Mouse (Mus musculus): ENCODE measurements around the gene Gm20671.
"Not testable (repeated sequence)": the region's sequence is repeated elsewhere in the genome, so short reads cannot be mapped to it uniquely, and the experiment has no call there.

The Gm20671 gene

GRCm38 (mm10) chr5:32827009-32827408 is at the start of gene Gm20671:
Gene Gm20671 (minus strand): TSS chr5:32827109.
- no peak for DNase-seq (ENCODE audit: low spot score)

GRCm38 (mm10) chr5:32872346-32872745 is 45.4 kb upstream of the Gm20671 start:
- no peak for DNase-seq (ENCODE audit: low spot score)

GRCm38 (mm10) chr5:32869389-32870024 is 42.6 kb upstream of the Gm20671 start:
- no peak for DNase-seq (ENCODE audit: low spot score)

- DNase-seq (ENCODE audit: low spot score), result peak; percentile 96
These were observed 36.6 kb upstream of the Gm20671 start, which contains the start of gene Depdc5 for GRCm38 (mm10) chr5:32863253-32864228. Gene Depdc5 (plus strand): TSS chr5:32863701.

GRCm38 (mm10) chr5:32862469-32863132 is 35.7 kb upstream of the Gm20671 start:
- no peak for DNase-seq (ENCODE audit: low spot score)

GRCm38 (mm10) chr5:32861082-32861481 is 34.2 kb upstream of the Gm20671 start:
- DNase-seq (ENCODE audit: low spot score), result no peak

GRCm38 (mm10) chr5:32857781-32858220 is 30.9 kb upstream of the Gm20671 start:
- peak; percentile 67 for DNase-seq (ENCODE audit: low spot score)

- not testable (repeated sequence) for DNase-seq (ENCODE audit: low spot score)
These were observed 28.4 kb upstream of the Gm20671 start for GRCm38 (mm10) chr5:32855274-32855673.

GRCm38 (mm10) chr5:32854818-32855217 is 27.9 kb upstream of the Gm20671 start:
- DNase-seq (ENCODE audit: low spot score), result no peak

- DNase-seq (ENCODE audit: low spot score), result peak; percentile 97
These were observed 27.0 kb upstream of the Gm20671 start, which contains the start of gene Prr14l for GRCm38 (mm10) chr5:32853731-32854507. Gene Prr14l (minus strand): TSS chr5:32854256.

GRCm38 (mm10) chr5:32852026-32852425 is 25.1 kb upstream of the Gm20671 start:
- no peak for DNase-seq (ENCODE audit: low spot score)

GRCm38 (mm10) chr5:32849580-32849979 is 22.7 kb upstream of the Gm20671 start:
- DNase-seq (ENCODE audit: low spot score), result not testable (repeated sequence)

GRCm38 (mm10) chr5:32849178-32849577 is 22.3 kb upstream of the Gm20671 start:
- no peak for DNase-seq (ENCODE audit: low spot score)

GRCm38 (mm10) chr5:32840029-32840428 is 13.1 kb upstream of the Gm20671 start:
- no peak for DNase-seq (ENCODE audit: low spot score)

- DNase-seq (ENCODE audit: low spot score), result no peak
These were observed 10.1 kb upstream of the Gm20671 start for GRCm38 (mm10) chr5:32836976-32837375.

- DNase-seq (ENCODE audit: low spot score), result no peak
These were observed 7.6 kb upstream of the Gm20671 start for GRCm38 (mm10) chr5:32834497-32834896.

GRCm38 (mm10) chr5:32830054-32830453 is 3.1 kb upstream of the Gm20671 start:
- DNase-seq (ENCODE audit: low spot score), result no peak

- DNase-seq (ENCODE audit: low spot score), result not testable (repeated sequence)
These were observed 1.9 kb upstream of the Gm20671 start for GRCm38 (mm10) chr5:32828766-32829165.

GRCm38 (mm10) chr5:32820471-32820870 is 6.4 kb downstream of the Gm20671 start:
- DNase-seq (ENCODE audit: low spot score), result no peak

GRCm38 (mm10) chr5:32815396-32815795 is 11.5 kb downstream of the Gm20671 start:
- DNase-seq (ENCODE audit: low spot score), result no peak

- not testable (repeated sequence) for DNase-seq (ENCODE audit: low spot score)
These were observed 40.5 kb downstream of the Gm20671 start for GRCm38 (mm10) chr5:32786454-32786853.
